Mouse (Mus musculus) midbrain, embryonic 11.5 days (tissue): ENCODE data around the gene Il13. TPM values are rescaled to one million over a fixed set of nuclear protein-coding genes. Genes with fewer than 3 reads are reported as not detected.

ENCODE experiments used
- ATAC-seq: fragments of 200-750 bp; cut with Nextera tagmentation; 2 replicates; pipeline ENCODE4 v1.8.0; 2017; ENCODE audit warnings: moderate TSS enrichment, moderate library complexity; ENCODE audit not compliant: low FRiP score
- DNase-seq: peaks from one replicate; pipeline ENCODE4 v3.0.0; 2015; ENCODE audit warnings: low spot score; ENCODE audit errors: missing footprints
- H3K27ac ChIP-seq: fragments of 300-500 bp; sonication (generic); 2 replicates; pipeline ENCODE4 v1.5.1; 2014; ENCODE audit warnings: low read depth, low read length
- H3K27me3 ChIP-seq: fragments of 300-500 bp; sonication (generic); 2 replicates; pipeline ENCODE4 v1.6.1; 2014; ENCODE audit warnings: mild to moderate bottlenecking, low read length, moderate library complexity, mixed read lengths; ENCODE audit not compliant: control insufficient read depth, insufficient read depth
- H3K36me3 ChIP-seq: fragments of 300-500 bp; sonication (generic); 2 replicates; pipeline ENCODE4 v1.6.1; 2014; ENCODE audit warnings: mild to moderate bottlenecking, low read length, moderate library complexity, mixed read lengths; ENCODE audit not compliant: control insufficient read depth, insufficient read depth
- H3K4me1 ChIP-seq: fragments of 300-500 bp; sonication (generic); 2 replicates; pipeline ENCODE4 v1.6.1; 2014; ENCODE audit warnings: low read length; ENCODE audit not compliant: control insufficient read depth, insufficient read depth
- H3K4me2 ChIP-seq: fragments of 300-500 bp; sonication (generic); 2 replicates; pipeline ENCODE4 v1.6.1; 2014; ENCODE audit warnings: mild to moderate bottlenecking, moderate library complexity
- H3K4me3 ChIP-seq: fragments of 300-500 bp; sonication (generic); 2 replicates; pipeline ENCODE4 v1.5.1; 2014; ENCODE audit warnings: low read depth, low read length
- H3K9ac ChIP-seq: fragments of 300-500 bp; sonication (generic); 2 replicates; pipeline ENCODE4 v1.6.1; 2014; ENCODE audit warnings: low read length
- H3K9me3 ChIP-seq: fragments of 300-500 bp; sonication (generic); 2 replicates; pipeline ENCODE4 v1.6.1; 2016; ENCODE audit warnings: low read length; ENCODE audit not compliant: control insufficient read depth
- WGBS: fragments of 180-500 bp; shearing (Covaris S2); extraction: QIAGEN DNeasy Blood & Tissue Kit; methylation state at CpG from one replicate; pipeline ENCODE4 v1.1.7; 2014; 5-methylcytosine and 5-hydroxymethylcytosine counted together
- polyA plus RNA-seq: library from polyadenylated mRNA; unstranded; fragments of >200 nt; fragmentation: Nextera tagmentation; extraction: Ambion mirVana; gene quantifications from 2 replicates; pipeline ENCODE4 v1.2.1, GENCODE M21; 2014

The Il13 gene
- polyA plus RNA-seq, 1 experiment from 2014 or later: not detected

DNA sequence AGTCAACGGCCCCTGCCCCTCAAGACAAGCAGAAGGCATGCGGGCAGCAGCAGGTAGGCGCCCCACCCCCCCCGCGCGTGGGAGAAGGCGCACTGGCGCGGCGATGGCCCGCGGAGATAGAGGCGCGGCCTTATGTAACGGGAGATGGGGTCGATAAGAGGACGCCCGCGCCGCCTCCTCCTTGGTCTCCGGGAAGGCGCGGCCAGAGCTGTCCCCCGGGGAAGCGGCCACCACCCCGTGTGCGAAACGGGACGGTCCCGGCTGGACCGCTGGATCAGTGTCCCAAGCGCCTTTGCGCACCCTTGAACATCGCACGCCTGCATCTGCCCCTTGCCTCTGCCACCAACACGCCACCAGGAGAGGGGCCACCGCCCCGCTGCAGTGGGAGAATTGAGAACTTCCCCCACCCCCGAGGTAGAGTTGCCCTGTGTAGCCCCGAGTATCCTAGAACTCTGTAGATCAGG, 1.7 kb upstream of the Il13 start:
- H3K27me3 ChIP-seq: peaks cover 19% of the 10 kb centered on the region
- ATAC-seq: no peak
- H3K9me3 ChIP-seq: no peaks in the 10 kb centered on the region
- H3K4me2 ChIP-seq: peak overlapping the region; percentile 65
- DNase-seq: peak; percentile 88
- no peak overlapping the region for H3K27ac ChIP-seq
- H3K4me3 ChIP-seq: peak overlapping the region; percentile 28
- H3K36me3 ChIP-seq: no peaks in the 10 kb centered on the region
- H3K4me1 ChIP-seq: peaks cover 4% of the 10 kb centered on the region
- peak overlapping the region; percentile 11; the same call in 1 of the 2 replicates for H3K9ac ChIP-seq
- 2% methylated on average over 40 of the region's 40 CpGs for WGBS

DNA sequence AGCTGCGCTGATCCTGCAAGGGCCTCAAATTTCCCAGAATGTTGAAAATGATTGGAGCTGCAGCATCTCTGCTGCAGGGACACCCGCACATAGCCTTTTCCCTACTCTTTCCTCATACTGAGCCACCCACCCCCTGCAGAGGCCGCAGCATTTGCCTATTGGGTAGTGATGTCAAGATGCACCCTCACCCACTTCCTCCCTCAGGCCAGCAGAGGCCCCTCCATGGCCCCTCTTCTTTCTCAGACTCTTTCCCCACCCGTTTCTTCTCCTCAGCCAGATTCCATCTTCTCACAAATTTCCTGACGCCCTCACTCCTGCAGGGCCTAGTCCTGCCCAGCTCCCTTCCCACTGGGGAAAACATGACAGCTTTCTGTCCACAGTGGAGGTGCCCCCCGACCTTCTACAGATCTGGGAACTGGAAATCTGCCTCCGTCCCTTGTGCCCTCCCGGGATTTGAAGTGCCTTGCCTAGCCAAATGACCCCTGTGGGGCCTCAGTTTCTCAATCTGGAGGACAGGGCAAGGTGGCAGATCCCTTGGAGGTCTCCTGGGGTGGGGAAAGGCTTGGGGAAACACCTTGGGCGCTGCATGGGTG, 1.2 kb upstream of the Il13 start:
- Histone ChIP-seq H3K36me3 (no peaks in the 10 kb centered on the region), H3K9ac (peak overlapping the region; percentile 11; the same call in 1 of the 2 replicates), H3K27ac (no peak overlapping the region), H3K4me1 (peaks cover 4% of the 10 kb centered on the region), H3K4me2 (peak overlapping the region; percentile 65), H3K4me3 (peak overlapping the region; percentile 28), H3K27me3 (peaks cover 19% of the 10 kb centered on the region), H3K9me3 (no peaks in the 10 kb centered on the region)
- 39% methylated on average over 9 of the region's 9 CpGs for WGBS
- DNase-seq (no peak), ATAC-seq (no peak)

DNA sequence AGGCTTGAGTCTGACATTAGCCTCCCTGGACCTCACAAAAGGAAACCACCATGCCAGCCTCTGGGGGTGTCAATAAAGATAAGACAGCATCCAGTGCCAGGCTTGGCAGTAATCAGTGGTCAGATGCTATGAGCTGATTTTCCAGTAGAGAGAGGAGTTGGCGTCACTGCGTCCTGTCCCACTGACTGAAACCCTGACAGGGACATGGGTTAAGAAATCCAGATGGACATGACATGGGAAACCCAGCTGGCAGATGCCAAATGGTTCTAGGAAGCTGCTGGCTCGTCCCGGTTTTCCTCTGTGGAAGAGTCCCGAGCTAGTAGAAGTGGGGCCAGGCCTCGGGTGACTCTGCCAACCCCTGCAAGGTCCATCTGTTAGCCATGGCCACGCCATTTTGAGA, 858 bp downstream of the Il13 start:
- H3K4me3 ChIP-seq: no peak overlapping the region
- no peaks in the 10 kb centered on the region for H3K9me3 ChIP-seq
- WGBS: 94% methylated on average over 7 of the region's 7 CpGs
- no peak overlapping the region for H3K4me2 ChIP-seq
- H3K27me3 ChIP-seq: peaks cover 19% of the 10 kb centered on the region
- ATAC-seq: no peak
- H3K9ac ChIP-seq: no peak overlapping the region
- H3K36me3 ChIP-seq: no peaks in the 10 kb centered on the region
- H3K4me1 ChIP-seq: peaks cover 4% of the 10 kb centered on the region
- DNase-seq: no peak
- no peak overlapping the region for H3K27ac ChIP-seq

DNA sequence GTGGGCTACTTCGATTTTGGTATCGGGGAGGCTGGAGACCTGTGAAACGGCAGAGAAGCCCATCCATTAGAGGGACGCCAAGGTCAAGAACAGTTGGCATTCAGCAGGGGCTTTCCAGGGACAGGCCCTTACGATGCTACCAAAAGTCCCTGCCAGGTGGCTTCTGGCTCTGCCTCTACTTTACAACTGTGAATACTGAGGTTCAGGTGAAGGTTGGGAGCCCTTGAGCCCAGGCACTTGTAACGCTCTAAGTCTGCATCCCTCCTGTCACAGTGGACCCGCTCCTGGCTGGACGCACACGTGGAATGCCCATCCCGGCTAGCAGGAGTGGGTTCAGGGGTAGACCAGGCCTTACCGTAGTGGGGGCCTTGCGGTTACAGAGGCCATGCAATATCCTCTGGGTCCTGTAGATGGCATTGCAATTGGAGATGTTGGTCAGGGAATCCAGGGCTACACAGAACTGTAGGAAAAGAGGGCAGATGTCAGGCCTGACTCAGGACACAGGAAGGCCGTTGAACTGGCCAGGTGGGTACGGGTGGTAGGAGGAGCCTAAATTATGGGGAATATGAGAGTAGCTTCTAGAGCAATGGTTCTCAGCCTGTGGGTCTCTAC, 2.3 kb downstream of the Il13 start:
- no peak overlapping the region for H3K27ac ChIP-seq
- no peaks in the 10 kb centered on the region for H3K36me3 ChIP-seq
- no peak overlapping the region for H3K4me3 ChIP-seq
- 70% methylated on average over 14 of the region's 14 CpGs for WGBS
- H3K27me3 ChIP-seq: peaks cover 19% of the 10 kb centered on the region
- H3K9ac ChIP-seq: no peak overlapping the region
- peaks cover 5% of the 10 kb centered on the region for H3K4me1 ChIP-seq
- H3K9me3 ChIP-seq: no peaks in the 10 kb centered on the region
- no peak for DNase-seq
- no peak overlapping the region for H3K4me2 ChIP-seq
- no peak for ATAC-seq

DNA sequence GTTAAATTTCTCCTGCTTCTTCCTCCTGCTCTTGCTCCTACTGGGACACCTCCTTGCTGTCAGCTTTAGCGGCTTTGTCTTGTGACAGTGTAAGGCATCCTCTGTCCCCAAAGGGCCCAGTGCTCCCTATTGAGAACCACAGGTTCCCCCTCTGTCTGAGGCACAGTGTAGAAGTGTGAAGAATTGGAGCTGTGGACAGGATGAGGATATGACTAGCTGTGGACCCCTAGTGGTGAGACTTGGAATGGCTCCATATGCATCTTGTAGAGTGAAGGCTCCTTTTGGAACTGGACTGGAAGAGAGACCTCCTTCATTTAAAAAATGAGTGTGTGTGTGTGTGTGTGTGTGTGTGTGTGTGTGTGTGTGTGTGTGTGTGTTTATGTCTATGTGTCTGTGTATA, 6.6 kb downstream of the Il13 start:
- H3K9ac ChIP-seq: no peak overlapping the region
- no peak overlapping the region for H3K4me2 ChIP-seq
- DNase-seq: peak; percentile 98
- H3K4me3 ChIP-seq: no peak overlapping the region
- WGBS: 4% methylated on average over 1 of the region's 1 CpGs
- ATAC-seq: peak; percentile 72
- no peaks in the 10 kb centered on the region for H3K9me3 ChIP-seq
- H3K36me3 ChIP-seq: no peaks in the 10 kb centered on the region
- no peak overlapping the region for H3K27ac ChIP-seq
- no peaks in the 10 kb centered on the region; the same call in 1 of the 2 replicates for H3K27me3 ChIP-seq
- H3K4me1 ChIP-seq: 0 out of 2 replicates have a peak, but pooled peaks cover 2% of the 10 kb centered on the region

DNA sequence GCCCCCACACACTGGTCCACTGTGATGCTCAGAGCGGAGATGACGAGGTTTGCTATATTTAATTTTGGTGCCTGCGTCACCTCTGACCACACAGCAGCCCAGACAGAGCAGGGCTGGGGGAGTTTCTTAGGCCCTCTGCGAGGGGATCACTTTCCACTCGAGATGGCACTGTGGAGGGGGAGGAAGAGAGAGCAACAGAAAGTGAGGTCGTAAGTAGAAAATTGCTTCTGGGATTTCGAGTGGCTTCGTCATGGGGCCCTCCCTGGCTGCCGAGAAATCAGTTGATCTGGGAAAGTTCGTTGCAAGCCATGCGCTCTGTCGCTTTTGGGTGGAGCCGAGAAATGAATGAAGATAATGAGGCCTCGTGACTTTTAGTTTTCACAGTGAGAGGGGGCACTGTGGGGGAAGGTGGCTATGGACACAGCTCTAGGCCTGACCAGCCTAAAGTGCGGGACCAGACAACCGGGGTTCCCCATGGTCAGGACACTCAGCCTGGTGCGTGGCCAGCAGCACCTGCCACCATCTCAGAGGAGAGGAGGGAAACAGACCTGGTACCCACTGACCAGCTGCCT, 7.6 kb downstream of the Il13 start:
- no peak overlapping the region for H3K4me2 ChIP-seq
- H3K9ac ChIP-seq: no peak overlapping the region
- no peak overlapping the region for H3K27ac ChIP-seq
- 77% methylated on average over 17 of the region's 17 CpGs for WGBS
- H3K36me3 ChIP-seq: no peaks in the 10 kb centered on the region
- DNase-seq (no peak), ATAC-seq (no peak)
- H3K9me3 ChIP-seq: no peaks in the 10 kb centered on the region
- 0 out of 2 replicates have a peak, but pooled peaks cover 2% of the 10 kb centered on the region for H3K4me1 ChIP-seq
- no peak overlapping the region for H3K4me3 ChIP-seq
- H3K27me3 ChIP-seq: no peaks in the 10 kb centered on the region; the same call in 1 of the 2 replicates

DNA sequence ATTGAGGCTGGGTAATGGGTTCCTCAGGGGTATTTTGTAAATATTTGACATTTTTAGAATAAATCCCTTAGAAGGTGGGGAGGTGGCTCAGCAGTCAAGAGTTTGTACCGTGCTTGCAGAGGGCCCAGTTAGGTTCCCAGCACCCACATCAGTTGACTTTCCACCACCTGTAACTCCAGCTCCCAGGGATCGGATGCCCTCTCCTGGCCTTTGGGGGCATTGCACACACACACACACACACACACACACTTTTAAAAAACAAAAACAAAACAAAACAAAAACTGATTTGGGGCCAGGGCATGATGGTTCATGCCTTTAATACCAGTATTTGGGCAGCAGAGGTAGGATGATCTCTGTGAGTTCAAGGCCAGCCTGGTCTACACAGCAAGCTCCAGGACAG, 10.4 kb downstream of the Il13 start:
- Histone ChIP-seq H3K4me2 (no peak overlapping the region), H3K9ac (no peak overlapping the region), H3K36me3 (no peaks in the 10 kb centered on the region), H3K27me3 (no peaks in the 10 kb centered on the region; the same call in 1 of the 2 replicates), H3K4me3 (no peak overlapping the region), H3K4me1 (0 out of 2 replicates have a peak, but pooled peaks cover 2% of the 10 kb centered on the region), H3K9me3 (no peaks in the 10 kb centered on the region), H3K27ac (no peak overlapping the region)
- WGBS: 89% methylated on average over 2 of the region's 2 CpGs
- no peak for DNase-seq
- no peak for ATAC-seq

DNA sequence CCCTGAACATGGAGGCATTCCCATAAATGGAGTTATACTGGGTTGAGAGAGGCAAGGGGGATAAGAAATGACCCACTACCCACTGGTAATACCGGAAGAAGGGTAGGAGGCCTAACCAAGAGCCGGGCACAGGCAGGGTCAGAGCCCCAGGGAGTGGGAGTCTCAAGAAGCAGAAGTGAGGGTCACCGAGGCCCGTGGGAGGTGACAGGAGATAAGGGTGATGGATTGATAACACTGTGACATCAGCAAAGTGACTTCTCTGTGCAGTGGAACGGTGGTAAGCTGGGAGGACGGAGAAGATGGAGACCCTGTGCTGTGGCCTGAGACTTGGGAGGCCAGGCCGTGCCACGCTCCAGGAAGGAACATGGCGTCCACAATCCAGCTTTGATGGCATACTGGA, 10.9 kb downstream of the Il13 start:
- Histone ChIP-seq H3K27ac (no peak overlapping the region), H3K4me1 (0 out of 2 replicates have a peak, but pooled peaks cover 2% of the 10 kb centered on the region), H3K4me2 (no peak overlapping the region), H3K9ac (no peak overlapping the region), H3K36me3 (no peaks in the 10 kb centered on the region), H3K27me3 (no peaks in the 10 kb centered on the region; the same call in 1 of the 2 replicates), H3K4me3 (no peak overlapping the region), H3K9me3 (no peaks in the 10 kb centered on the region)
- ATAC-seq (no peak), DNase-seq (no peak)
- WGBS: 98% methylated on average over 9 of the region's 9 CpGs

DNA sequence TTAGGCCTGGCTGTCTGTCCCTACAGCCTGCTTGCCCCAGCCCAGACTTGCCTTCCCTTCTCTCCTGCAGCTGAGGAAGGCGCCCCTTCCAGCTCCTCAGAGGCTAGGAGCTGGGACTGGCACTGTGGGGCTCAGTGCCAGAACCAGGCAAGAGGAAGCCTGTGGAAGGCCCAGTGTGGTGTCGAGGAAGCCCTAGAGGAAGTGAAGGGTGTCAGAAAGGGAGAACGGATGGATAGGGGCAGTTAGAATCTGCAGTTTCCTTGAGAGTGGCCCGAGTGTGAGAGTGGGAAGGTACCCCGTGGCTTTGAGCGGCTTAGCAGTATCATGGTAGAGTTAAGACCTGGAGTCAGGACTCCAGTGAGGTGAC, 12.1 kb downstream of the Il13 start:
- no peak overlapping the region for H3K27ac ChIP-seq
- H3K4me3 ChIP-seq: no peak overlapping the region
- no peak for DNase-seq
- no peak for ATAC-seq
- H3K36me3 ChIP-seq: no peaks in the 10 kb centered on the region
- H3K9me3 ChIP-seq: no peaks in the 10 kb centered on the region
- no peaks in the 10 kb centered on the region; the same call in 1 of the 2 replicates for H3K27me3 ChIP-seq
- 73% methylated on average over 6 of the region's 6 CpGs for WGBS
- H3K4me2 ChIP-seq: no peak overlapping the region
- no peak overlapping the region for H3K9ac ChIP-seq
- H3K4me1 ChIP-seq: 0 out of 2 replicates have a peak, but pooled peaks cover 2% of the 10 kb centered on the region
